Mouse (Mus musculus) stomach, postnatal 0 days (tissue): Measurements from ENCODE around the gene C1s2. TPM values are rescaled to one million over a fixed set of nuclear protein-coding genes. Genes with fewer than 3 reads are reported as not detected.
A peak's percentile ranks its signal among the peaks of the same experiment; 100 is the strongest.
"Not testable (repeated sequence)": the region's sequence is repeated elsewhere in the genome, so short reads cannot be mapped to it uniquely, and the experiment has no call there.

ENCODE experiments used
- ATAC-seq: fragments of 200-750 bp; cut with Nextera tagmentation; 2 replicates; pipeline ENCODE4 v1.8.0; 2017; ENCODE audit not compliant: low FRiP score, low TSS enrichment
- DNase-seq: peaks from one replicate; pipeline ENCODE4 v3.0.0-alpha.2; 2016; ENCODE audit warnings: low spot score
- H3K27ac ChIP-seq: fragments of 300-500 bp; sonication (generic); replicated peaks from 2 replicates; pipeline ENCODE4 v1.5.1; 2014; ENCODE audit warnings: mild to moderate bottlenecking, control low read depth
- H3K27me3 ChIP-seq: fragments of 300-500 bp; sonication (generic); 2 replicates; pipeline ENCODE4 v1.6.1; 2014; ENCODE audit warnings: low read length; ENCODE audit not compliant: control insufficient read depth, insufficient read depth
- H3K36me3 ChIP-seq: fragments of 300-500 bp; sonication (generic); 2 replicates; pipeline ENCODE4 v1.6.1; 2014; ENCODE audit warnings: low read length, mixed read lengths; ENCODE audit not compliant: control insufficient read depth, insufficient read depth
- H3K4me1 ChIP-seq: fragments of 300-500 bp; sonication (generic); replicated peaks from 2 replicates; pipeline ENCODE4 v1.6.1; 2014; ENCODE audit warnings: antibody characterized with exemption; ENCODE audit not compliant: control insufficient read depth, insufficient read depth
- H3K4me2 ChIP-seq: fragments of 300-500 bp; sonication (generic); replicated peaks from 2 replicates; pipeline ENCODE4 v1.6.1; 2014; ENCODE audit warnings: low read depth, mild to moderate bottlenecking, control low read depth, moderate library complexity
- H3K4me3 ChIP-seq: fragments of 300-500 bp; sonication (generic); 2 replicates; pipeline ENCODE4 v1.5.1; 2014; ENCODE audit warnings: low read depth, low read length, control low read depth
- H3K9ac ChIP-seq: fragments of 300-500 bp; sonication (generic); 2 replicates; pipeline ENCODE4 v1.6.1; 2014; ENCODE audit warnings: mild to moderate bottlenecking, low read length, control low read depth, mixed read lengths
- H3K9me3 ChIP-seq: fragments of 300-500 bp; sonication (generic); 2 replicates; pipeline ENCODE4 v1.6.1; 2016; ENCODE audit warnings: low read length; ENCODE audit not compliant: control insufficient read depth
- CTCF ChIP-seq: IDR thresholded peaks from 2 replicates; pipeline ENCODE4 v1.5.1; 2016; ENCODE audit warnings: antibody characterized with exemption, low read depth, mild to moderate bottlenecking, moderate library complexity
- EP300 ChIP-seq: optimal IDR thresholded peaks from 2 replicates; pipeline ENCODE3; 2016; ENCODE audit warnings: antibody characterized with exemption
- WGBS: fragments of 180-500 bp; shearing (Covaris S2); extraction: QIAGEN DNeasy Blood & Tissue Kit; methylation state at CpG from one replicate; pipeline ENCODE4 v1.1.7; 2014; 5-methylcytosine and 5-hydroxymethylcytosine counted together
- polyA plus RNA-seq: library from polyadenylated mRNA; unstranded; fragments of >200 nt; fragmentation: Nextera tagmentation; extraction: Ambion mirVana; gene quantifications from 2 replicates; pipeline ENCODE4 v1.2.1, GENCODE M21; 2015

The C1s2 gene
- polyA plus RNA-seq, 1 experiment from 2014 or later: 0.05 TPM

GRCm38 (mm10) chr6:124658067-124658466 is 22.2 kb upstream of the C1s2 start:
- 45% methylated on average over 2 of the region's 2 CpGs for WGBS
- H3K4me3 ChIP-seq: no peak overlapping the region
- H3K27ac ChIP-seq: no peak overlapping the region
- no peak for ATAC-seq
- no peaks in the 10 kb centered on the region for H3K36me3 ChIP-seq
- no peak for DNase-seq
- H3K4me2 ChIP-seq: no peak overlapping the region
- TF ChIP-seq EP300 (no peak), CTCF (no peak)
- no peak overlapping the region for H3K9ac ChIP-seq
- no peaks in the 10 kb centered on the region for H3K27me3 ChIP-seq
- H3K4me1 ChIP-seq: no peaks in the 10 kb centered on the region
- H3K9me3 ChIP-seq: no peaks in the 10 kb centered on the region

GRCm38 (mm10) chr6:124655893-124656292 is 20.0 kb upstream of the C1s2 start:
- TF ChIP-seq EP300: no peak
- TF ChIP-seq CTCF: no peak
- no peak for DNase-seq
- Histone ChIP-seq H3K9ac (no peak overlapping the region), H3K4me3 (no peak overlapping the region), H3K4me1 (no peaks in the 10 kb centered on the region), H3K27me3 (no peaks in the 10 kb centered on the region), H3K9me3 (no peaks in the 10 kb centered on the region), H3K4me2 (no peak overlapping the region), H3K27ac (no peak overlapping the region), H3K36me3 (no peaks in the 10 kb centered on the region)
- 40% methylated on average over 6 of the region's 6 CpGs for WGBS
- ATAC-seq: no peak

- H3K9me3 ChIP-seq: no peaks in the 10 kb centered on the region
- ATAC-seq: 0 out of 2 replicates have a peak, but pooled peaks have one; percentile 29
- no peak for DNase-seq
- H3K4me1 ChIP-seq: no peaks in the 10 kb centered on the region
- no peaks in the 10 kb centered on the region for H3K27me3 ChIP-seq
- TF ChIP-seq EP300 (no peak), CTCF (no peak)
- H3K27ac ChIP-seq: no peak overlapping the region
- H3K36me3 ChIP-seq: no peaks in the 10 kb centered on the region
- no peak overlapping the region for H3K4me2 ChIP-seq
- WGBS: 27% methylated on average over 1 of the region's 1 CpGs
- no peak overlapping the region for H3K4me3 ChIP-seq
- H3K9ac ChIP-seq: no peak overlapping the region
Observed at GRCm38 (mm10) chr6:124646394-124646793, 10.5 kb upstream of the C1s2 start.

DNA sequence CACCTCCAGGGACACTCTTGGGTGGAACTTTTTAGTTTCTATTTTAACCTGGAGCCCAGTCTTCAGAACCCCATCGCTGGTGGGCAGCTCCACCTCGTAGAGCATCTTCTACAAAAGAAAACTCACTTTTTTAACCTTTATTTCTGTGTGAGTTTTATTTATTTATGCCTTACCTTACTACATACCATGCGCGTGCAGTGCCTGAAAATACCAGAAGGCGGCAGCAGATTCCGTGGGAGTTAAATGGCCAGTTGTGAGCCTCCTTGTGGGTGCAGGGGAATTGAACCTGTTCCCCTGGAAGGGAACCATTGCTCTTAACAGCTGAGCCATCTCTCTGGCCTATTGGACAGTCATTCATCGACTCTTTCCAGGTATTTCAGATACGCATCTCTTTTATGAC is 5.1 kb upstream of the C1s2 start:
- Histone ChIP-seq H3K27me3 (no peaks in the 10 kb centered on the region), H3K4me3 (no peak overlapping the region), H3K27ac (no peak overlapping the region), H3K9ac (no peak overlapping the region), H3K4me1 (no peaks in the 10 kb centered on the region), H3K9me3 (no peaks in the 10 kb centered on the region), H3K4me2 (no peak overlapping the region), H3K36me3 (no peaks in the 10 kb centered on the region)
- 39% methylated on average over 8 of the region's 8 CpGs for WGBS
- ATAC-seq (0 out of 2 replicates have a peak, but pooled peaks have one; percentile 12), DNase-seq (peak; percentile 74)
- TF ChIP-seq CTCF (peak; percentile 81), EP300 (no peak)

- no peak for DNase-seq
Observed at GRCm38 (mm10) chr6:124640041-124640440, 4.2 kb upstream of the C1s2 start.

GRCm38 (mm10) chr6:124636858-124637460 is 1.1 kb upstream of the C1s2 start:
- H3K27ac ChIP-seq, H3K9ac ChIP-seq, H3K4me3 ChIP-seq, H3K36me3 ChIP-seq, DNase-seq, H3K9me3 ChIP-seq, H3K4me1 ChIP-seq, H3K27me3 ChIP-seq, H3K4me2 ChIP-seq: not testable (repeated sequence)
- ATAC-seq: peak; percentile 49; the same call in 1 of the 2 replicates
- 30% methylated on average over 6 of the region's 6 CpGs for WGBS
- TF ChIP-seq CTCF: peak; percentile 50

More at GRCm38 (mm10) chr6:124640041-124640440, 4.2 kb upstream of the C1s2 start:
- H3K4me1 ChIP-seq: no peaks in the 10 kb centered on the region
- no peak overlapping the region for H3K4me2 ChIP-seq
- ATAC-seq: no peak
- no peaks in the 10 kb centered on the region for H3K36me3 ChIP-seq
- H3K9ac ChIP-seq: no peak overlapping the region
- H3K9me3 ChIP-seq: no peaks in the 10 kb centered on the region
- TF ChIP-seq EP300: no peak
- peak; percentile 50 for TF ChIP-seq CTCF
- H3K4me3 ChIP-seq: no peak overlapping the region
- no peak overlapping the region for H3K27ac ChIP-seq
- no peaks in the 10 kb centered on the region for H3K27me3 ChIP-seq
- WGBS: 78% methylated on average over 3 of the region's 4 CpGs
